Mouse (Mus musculus): ENCODE results near the gene Iqcg. TPM values are rescaled to one million over a fixed set of nuclear protein-coding genes. Genes with fewer than 3 reads are reported as not detected.
"Not testable (repeated sequence)": the region's sequence is repeated elsewhere in the genome, so short reads cannot be mapped to it uniquely, and the experiment has no call there.

Iqcg gene
- total and polyA plus RNA-seq, 2 experiments from 2014 or later: 2.0 to 4.8 TPM

GRCm38 (mm10) chr16:33055655-33056054 is 363 bp downstream of the Iqcg start:
- Histone ChIP-seq H3K4me3 (ENCODE audit: low read length) (peak overlapping the region; percentile 92), H3K4me2 (ENCODE audit: low read depth, low read length) (peak overlapping the region; percentile 80), H3K9me3 (ENCODE audit: low read length) (no peaks in the 10 kb centered on the region), H3K27me3 (ENCODE audit: insufficient read depth, low read length) (no peaks in the 10 kb centered on the region), H3K36me3 (ENCODE audit: insufficient read depth, low read length) (peaks cover 17% of the 10 kb centered on the region; the same call in 1 of the 2 replicates), H3K27ac (peak overlapping the region; percentile 94; the same call in 1 of the 2 replicates), H3K4me1 (ENCODE audit: insufficient read depth, low read length) (0 out of 2 replicates have a peak, but pooled peaks cover 5% of the 10 kb centered on the region), H3K9ac (replicated peaks; ENCODE audit: low read length) (peak overlapping the region; percentile 93)
- 16% methylated on average over 10 of the region's 10 CpGs for WGBS
- TF ChIP-seq CTCF (IDR thresholded peaks at IDR 0.05; ENCODE audit: low read depth): no peak
- DNase-seq (ENCODE audit: low spot score) (peak; percentile 3), ATAC-seq (no peak)

DNA sequence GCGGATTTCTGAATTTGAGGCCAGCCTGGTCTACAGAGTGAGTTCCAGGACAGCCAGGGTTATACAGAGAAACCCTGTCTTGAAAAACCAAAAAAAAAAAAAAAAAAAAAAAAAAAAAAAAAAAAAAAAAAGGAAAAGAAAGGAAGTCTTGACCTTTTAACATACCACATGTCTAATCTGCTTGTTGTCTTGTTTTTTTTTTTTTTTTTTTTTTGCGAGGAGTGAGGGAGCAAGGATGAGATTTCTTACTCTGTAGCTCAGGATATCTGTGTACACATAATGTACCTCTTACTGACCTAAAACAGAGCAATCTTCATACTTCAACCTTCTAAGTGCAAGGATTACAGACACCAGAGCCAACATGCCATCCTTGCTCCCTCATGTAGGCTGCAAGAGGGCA is 1.1 kb downstream of the Iqcg start:
- H3K4me2 ChIP-seq (ENCODE audit: low read depth, low read length); H3K27ac ChIP-seq; H3K9ac ChIP-seq (replicated peaks; ENCODE audit: low read length); H3K9me3 ChIP-seq (ENCODE audit: low read length); H3K4me3 ChIP-seq (ENCODE audit: low read length); ATAC-seq; H3K27me3 ChIP-seq (ENCODE audit: insufficient read depth, low read length); H3K4me1 ChIP-seq (ENCODE audit: insufficient read depth, low read length); DNase-seq (ENCODE audit: low spot score): not testable (repeated sequence)
- peaks cover 11% of the 10 kb centered on the region; the same call in 1 of the 2 replicates for H3K36me3 ChIP-seq (ENCODE audit: insufficient read depth, low read length)
- WGBS: 85% methylated on average over 2 of the region's 2 CpGs

DNA sequence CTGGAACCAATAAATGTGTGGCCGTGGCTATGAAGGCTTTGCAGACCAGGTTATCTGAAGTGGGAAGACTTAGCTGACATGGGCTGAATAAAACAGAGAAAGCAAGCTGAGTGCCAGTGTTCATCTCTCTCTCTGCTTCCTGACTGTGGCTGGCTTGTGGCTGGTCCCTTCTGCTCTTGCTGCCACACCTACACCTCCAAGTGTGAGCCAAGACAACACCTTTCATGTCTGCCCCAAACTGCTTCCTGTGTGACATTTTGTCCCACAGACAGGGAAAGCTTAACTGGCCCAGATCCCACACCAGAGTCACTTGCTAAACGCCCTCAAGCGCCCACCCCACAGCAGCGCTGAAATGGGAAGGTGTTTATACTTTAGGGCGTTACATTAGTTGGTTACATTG is 2.9 kb downstream of the Iqcg start:
- WGBS: 84% methylated on average over 5 of the region's 5 CpGs
- H3K36me3 ChIP-seq (ENCODE audit: insufficient read depth, low read length): no peaks in the 10 kb centered on the region
- 0 out of 2 replicates have a peak, but pooled peaks cover 5% of the 10 kb centered on the region for H3K4me1 ChIP-seq (ENCODE audit: insufficient read depth, low read length)
- no peak overlapping the region for H3K4me2 ChIP-seq (ENCODE audit: low read depth, low read length)
- H3K27ac ChIP-seq: no peak overlapping the region
- H3K9me3 ChIP-seq (ENCODE audit: low read length): no peaks in the 10 kb centered on the region
- no peak for TF ChIP-seq CTCF (IDR thresholded peaks at IDR 0.05; ENCODE audit: low read depth)
- no peak overlapping the region for H3K4me3 ChIP-seq (ENCODE audit: low read length)
- H3K9ac ChIP-seq (replicated peaks; ENCODE audit: low read length): no peak overlapping the region
- DNase-seq (ENCODE audit: low spot score) (no peak), ATAC-seq (no peak)
- no peaks in the 10 kb centered on the region for H3K27me3 ChIP-seq (ENCODE audit: insufficient read depth, low read length)

GRCm38 (mm10) chr16:33049809-33050208 is 6.2 kb downstream of the Iqcg start:
- no peak overlapping the region for H3K9ac ChIP-seq (replicated peaks; ENCODE audit: low read length)
- no peak for TF ChIP-seq CTCF (IDR thresholded peaks at IDR 0.05; ENCODE audit: low read depth)
- ATAC-seq (no peak), DNase-seq (ENCODE audit: low spot score) (no peak)
- no peak overlapping the region for H3K4me2 ChIP-seq (ENCODE audit: low read depth, low read length)
- no peak overlapping the region for H3K4me3 ChIP-seq (ENCODE audit: low read length)
- no peaks in the 10 kb centered on the region for H3K4me1 ChIP-seq (ENCODE audit: insufficient read depth, low read length)
- 92% methylated on average over 16 of the region's 16 CpGs for WGBS
- H3K27ac ChIP-seq: no peak overlapping the region
- no peaks in the 10 kb centered on the region for H3K36me3 ChIP-seq (ENCODE audit: insufficient read depth, low read length)
- H3K27me3 ChIP-seq (ENCODE audit: insufficient read depth, low read length): no peaks in the 10 kb centered on the region
- H3K9me3 ChIP-seq (ENCODE audit: low read length): no peaks in the 10 kb centered on the region

DNA sequence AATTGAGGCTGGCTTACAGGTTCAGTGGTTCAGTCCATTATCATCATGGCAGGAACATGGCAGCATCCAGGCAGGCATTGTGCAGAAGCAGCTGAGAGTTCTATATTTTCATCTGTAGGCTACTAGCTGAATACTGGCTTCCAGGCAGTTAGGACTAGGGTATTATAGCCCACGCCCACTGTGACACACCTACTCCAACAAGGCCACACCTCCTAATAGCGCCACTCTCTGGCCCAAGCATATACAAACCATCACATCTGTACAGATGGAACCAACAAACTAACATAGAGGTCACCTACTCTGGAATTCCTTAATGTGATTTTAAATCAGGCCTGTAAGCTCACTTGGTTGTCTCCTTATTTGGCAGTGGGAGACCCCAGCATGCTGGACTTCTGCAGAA is 7.3 kb downstream of the Iqcg start:
- Histone ChIP-seq H3K27ac (no peak overlapping the region), H3K4me1 (ENCODE audit: insufficient read depth, low read length) (no peaks in the 10 kb centered on the region), H3K27me3 (ENCODE audit: insufficient read depth, low read length) (no peaks in the 10 kb centered on the region), H3K36me3 (ENCODE audit: insufficient read depth, low read length) (no peaks in the 10 kb centered on the region), H3K4me3 (ENCODE audit: low read length) (no peak overlapping the region), H3K4me2 (ENCODE audit: low read depth, low read length) (no peak overlapping the region), H3K9ac (replicated peaks; ENCODE audit: low read length) (no peak overlapping the region), H3K9me3 (ENCODE audit: low read length) (no peaks in the 10 kb centered on the region)
- DNase-seq (ENCODE audit: low spot score) (no peak), ATAC-seq (no peak)
- WGBS: 85% methylated on average over 2 of the region's 2 CpGs
- TF ChIP-seq CTCF (IDR thresholded peaks at IDR 0.05; ENCODE audit: low read depth): no peak

DNA sequence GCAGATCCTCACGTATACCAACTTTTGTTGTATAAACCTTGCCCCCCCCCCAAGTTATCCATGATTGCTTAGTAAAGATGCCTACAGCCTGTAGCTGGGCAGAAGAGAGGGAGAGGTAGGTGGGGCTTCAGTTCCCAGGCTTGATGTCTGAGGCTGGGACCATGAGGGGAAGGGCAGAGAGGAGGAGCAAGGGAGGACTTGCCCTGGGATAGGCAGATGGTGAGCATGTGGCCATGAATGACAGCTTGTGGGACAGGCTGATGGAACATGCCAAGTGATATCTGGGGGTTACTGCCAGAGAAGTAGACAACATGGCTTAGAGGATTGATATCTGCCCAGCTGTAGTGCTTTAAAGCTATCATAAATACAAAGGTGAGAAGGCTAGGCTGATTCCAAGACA is 8.0 kb downstream of the Iqcg start:
- H3K4me3 ChIP-seq (ENCODE audit: low read length): no peak overlapping the region
- ATAC-seq (no peak), DNase-seq (ENCODE audit: low spot score) (no peak)
- no peak overlapping the region for H3K9ac ChIP-seq (replicated peaks; ENCODE audit: low read length)
- H3K27ac ChIP-seq: no peak overlapping the region
- no peaks in the 10 kb centered on the region for H3K36me3 ChIP-seq (ENCODE audit: insufficient read depth, low read length)
- WGBS: 100% methylated on average over 1 of the region's 1 CpGs
- H3K4me2 ChIP-seq (ENCODE audit: low read depth, low read length): no peak overlapping the region
- H3K9me3 ChIP-seq (ENCODE audit: low read length): no peaks in the 10 kb centered on the region
- TF ChIP-seq CTCF (IDR thresholded peaks at IDR 0.05; ENCODE audit: low read depth): no peak
- no peaks in the 10 kb centered on the region for H3K4me1 ChIP-seq (ENCODE audit: insufficient read depth, low read length)
- H3K27me3 ChIP-seq (ENCODE audit: insufficient read depth, low read length): no peaks in the 10 kb centered on the region

- ATAC-seq (no peak), DNase-seq (ENCODE audit: low spot score) (no peak)
- H3K4me1 ChIP-seq (ENCODE audit: insufficient read depth, low read length): no peaks in the 10 kb centered on the region
- no peaks in the 10 kb centered on the region for H3K36me3 ChIP-seq (ENCODE audit: insufficient read depth, low read length)
- no peak overlapping the region for H3K9ac ChIP-seq (replicated peaks; ENCODE audit: low read length)
- H3K4me2 ChIP-seq (ENCODE audit: low read depth, low read length): no peak overlapping the region
- TF ChIP-seq CTCF (IDR thresholded peaks at IDR 0.05; ENCODE audit: low read depth): no peak
- no peak overlapping the region for H3K27ac ChIP-seq
- no peaks in the 10 kb centered on the region for H3K9me3 ChIP-seq (ENCODE audit: low read length)
- no peaks in the 10 kb centered on the region for H3K27me3 ChIP-seq (ENCODE audit: insufficient read depth, low read length)
- 82% methylated on average over 2 of the region's 2 CpGs for WGBS
- no peak overlapping the region for H3K4me3 ChIP-seq (ENCODE audit: low read length)
Measured at GRCm38 (mm10) chr16:33043268-33043667, 12.8 kb downstream of the Iqcg start.

Data from hindbrain, postnatal 0 days (tissue).